Mouse (Mus musculus) c-Kit-positive CD71-negative TER-119-negative erythroid progenitor cells, embryonic 14.5 days (primary cell): ENCODE measurements at regions not wholly inside any gene's neighbourhood (a gene's known extent, or its start where the extent isn't known, plus 50 kb on each side); places are given as distances from the start of the nearest gene placed in this dataset.

ENCODE experiments used
- DNase-seq: peaks from one replicate; pipeline ENCODE4 v3.0.0-alpha.2; 2013; ENCODE audit warnings: low read depth

- DNase-seq: no peak
Observed at GRCm38 (mm10) chr2:75061456-75062188, 236.0 kb downstream of the Mtx2 start.

GRCm38 (mm10) chr2:75062189-75062510 is 236.5 kb downstream of the Mtx2 start:
- no peak for DNase-seq

GRCm38 (mm10) chr2:75064406-75065115 is 239.0 kb downstream of the Mtx2 start:
- no peak for DNase-seq

- DNase-seq: no peak
Observed at GRCm38 (mm10) chr2:75065304-75065703, 239.7 kb downstream of the Mtx2 start.

- DNase-seq: no peak
Observed at GRCm38 (mm10) chr2:75069321-75069720, 243.7 kb downstream of the Mtx2 start.

- DNase-seq: no peak
Observed at GRCm38 (mm10) chr2:75072021-75072420, 246.4 kb downstream of the Mtx2 start.

GRCm38 (mm10) chr2:75072471-75072870 is 246.9 kb downstream of the Mtx2 start:
- no peak for DNase-seq

- DNase-seq: no peak
Observed at GRCm38 (mm10) chr2:75073178-75073577, 247.6 kb downstream of the Mtx2 start.

- DNase-seq: no peak
Observed at GRCm38 (mm10) chr2:75087164-75087563, 261.6 kb downstream of the Mtx2 start.

GRCm38 (mm10) chr2:75089186-75089585 is 263.6 kb downstream of the Mtx2 start:
- no peak for DNase-seq

- no peak for DNase-seq
Observed at GRCm38 (mm10) chr2:75089616-75090015, 264.0 kb downstream of the Mtx2 start.

GRCm38 (mm10) chr2:75090439-75090838 is 264.8 kb downstream of the Mtx2 start:
- no peak for DNase-seq

- no peak for DNase-seq
Observed at GRCm38 (mm10) chr2:75101501-75101900, 275.9 kb downstream of the Mtx2 start.

- DNase-seq: no peak
Observed at GRCm38 (mm10) chr2:75112751-75113150, 287.1 kb downstream of the Mtx2 start.

- DNase-seq: no peak
Observed at GRCm38 (mm10) chr2:75114375-75114774, 288.8 kb downstream of the Mtx2 start.

- no peak for DNase-seq
Observed at GRCm38 (mm10) chr2:75118348-75118926, 292.8 kb downstream of the Mtx2 start.

GRCm38 (mm10) chr2:75119599-75119998 is 294.0 kb downstream of the Mtx2 start:
- DNase-seq: no peak

- no peak for DNase-seq
Observed at GRCm38 (mm10) chr2:75133298-75134080, 307.9 kb downstream of the Mtx2 start.

GRCm38 (mm10) chr2:75136618-75137017 is 311.0 kb downstream of the Mtx2 start:
- no peak for DNase-seq

- no peak for DNase-seq
Observed at GRCm38 (mm10) chr2:75137133-75137982, 311.8 kb downstream of the Mtx2 start.

GRCm38 (mm10) chr2:75137983-75138745 is 312.6 kb downstream of the Mtx2 start:
- no peak for DNase-seq
